Mouse (Mus musculus) granulocyte monocyte progenitor cell, adult 5-6 weeks (primary cell): Measurements from ENCODE around the gene Gars. TPM values are rescaled to one million over a fixed set of nuclear protein-coding genes. Genes with fewer than 3 reads are reported as not detected.

Experiments
- ATAC-seq: replicated peaks from 2 replicates; pipeline ENCODE4 v1.8.0; 2016; ENCODE audit warnings: mild to moderate bottlenecking, moderate TSS enrichment, inconsistent platforms; ENCODE audit not compliant: poor library complexity, severe bottlenecking
- total RNA-seq, 2 experiments: library from RNA; stranded (forward) in 1 of 2; stranded (reverse) in 1 of 2; fragments of 200-712, 200-1000 nt in 1 of 2; fragments of >200 nt in 1 of 2; fragmentation: Nextera tagmentation in 1 of 2; gene quantifications; 2 replicates each; pipeline ENCODE4 v1.2.3; 2014 to 2017

Gars gene
- total RNA-seq, 2 experiments from 2014 or later = 76.4 to 114 TPM

DNA sequence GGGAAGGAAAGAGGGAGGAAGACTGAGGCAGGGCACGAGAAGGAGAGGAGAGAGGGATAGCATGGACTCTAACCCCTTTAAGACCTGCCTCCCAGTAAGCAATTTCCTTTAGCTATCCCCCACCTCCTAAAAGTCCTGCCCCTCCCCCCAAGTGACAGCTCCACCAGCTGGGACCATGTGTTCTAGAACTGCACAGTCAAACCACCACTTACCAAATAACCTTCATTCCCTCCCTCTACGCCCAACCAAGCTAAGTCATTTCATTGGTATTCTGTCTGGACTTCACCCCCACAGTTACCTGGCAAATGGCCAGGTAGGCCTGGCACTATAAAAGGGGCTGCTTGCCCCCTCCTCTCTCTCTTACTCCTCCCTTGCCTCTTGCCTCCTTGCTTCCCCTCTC lies 10.2 kb upstream of the Gars start:
- ATAC-seq = no peak

DNA sequence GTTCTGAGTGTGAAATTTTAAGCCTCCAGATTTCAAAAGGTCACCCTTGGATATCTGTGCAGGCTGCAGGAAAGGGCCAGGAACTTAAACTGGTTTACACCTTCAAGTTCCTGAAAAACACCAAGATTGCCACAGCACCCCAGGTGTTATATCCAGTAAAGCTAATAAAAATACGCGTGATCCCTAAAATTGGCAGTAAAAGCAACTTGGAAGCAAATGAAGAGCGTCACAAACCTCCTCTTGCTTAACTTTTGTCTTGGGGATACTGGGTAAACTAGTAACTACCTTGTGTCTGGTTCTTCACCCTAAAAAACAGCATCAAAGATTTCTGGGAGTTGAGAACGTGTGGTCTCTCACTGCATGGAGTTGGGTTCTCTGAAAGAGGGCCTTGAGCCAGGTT lies 1.1 kb upstream of the Gars start:
- no peak for ATAC-seq

GRCm38 (mm10) chr6:55038671-55039445 lies 1.1 kb downstream of the Gars start:
- ATAC-seq = no peak; the same call in 1 of the 2 replicates

DNA sequence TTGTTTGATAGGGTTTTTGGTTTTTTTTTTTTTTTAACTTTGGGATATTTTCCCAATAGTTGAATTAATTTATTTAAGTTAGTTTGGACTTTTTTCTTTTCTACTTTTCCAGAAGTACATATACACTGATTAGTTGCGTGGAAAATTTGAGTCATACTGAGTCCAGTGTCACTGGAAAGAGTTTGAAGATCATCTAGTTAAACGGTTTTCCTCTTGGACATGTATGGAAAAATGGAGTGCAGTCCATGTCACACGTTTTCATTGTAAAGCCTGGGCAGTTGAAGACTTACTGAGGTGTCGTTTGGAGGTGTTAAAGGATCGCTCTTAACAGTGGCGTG lies 1.6 kb downstream of the Gars start:
- ATAC-seq = no peak

DNA sequence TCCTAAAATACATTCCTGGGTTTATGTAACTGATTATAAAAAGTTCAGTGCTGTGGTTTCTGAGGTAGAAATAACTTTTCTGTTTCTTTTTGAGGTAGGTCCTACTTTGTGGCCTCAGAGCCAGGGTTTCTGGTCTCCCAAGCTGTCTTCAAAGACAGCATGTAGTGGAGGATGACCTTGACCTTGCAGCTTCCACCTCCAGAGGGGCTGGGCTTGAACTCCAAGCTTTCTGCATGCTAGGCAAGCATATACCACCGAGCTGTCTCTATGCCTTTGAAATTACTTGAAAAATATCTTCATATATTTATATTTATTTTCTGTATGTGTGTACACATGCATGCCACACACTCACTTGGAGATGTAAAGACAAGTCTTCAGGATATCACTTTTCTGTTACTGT lies 2.2 kb downstream of the Gars start:
- no peak for ATAC-seq

GRCm38 (mm10) chr6:55043206-55043605 lies 5.4 kb downstream of the Gars start:
- ATAC-seq = no peak

GRCm38 (mm10) chr6:55044542-55044941 lies 6.7 kb downstream of the Gars start:
- ATAC-seq = no peak

DNA sequence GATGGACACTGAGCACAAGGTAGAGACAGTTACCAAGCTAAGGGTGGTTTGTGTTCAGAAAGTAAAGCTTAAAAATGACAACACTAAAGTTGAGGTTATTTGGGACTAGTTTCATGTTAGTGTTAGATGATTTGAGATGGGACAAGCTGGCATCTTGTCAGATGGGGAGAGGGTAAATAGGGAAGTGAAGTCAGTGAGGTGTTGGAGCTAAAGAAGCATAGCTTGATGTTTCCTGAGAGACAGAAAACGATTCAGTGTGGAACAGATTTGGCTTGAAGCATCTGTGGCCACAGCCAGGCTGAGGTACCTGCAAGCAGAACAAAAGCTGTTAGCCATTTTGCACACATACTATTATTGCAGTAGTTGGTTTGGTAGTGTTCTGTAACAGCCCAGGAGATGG lies 7.5 kb downstream of the Gars start:
- 0 out of 2 replicates have a peak, but pooled peaks have one; percentile 3 for ATAC-seq

GRCm38 (mm10) chr6:55049186-55049585 lies 11.4 kb downstream of the Gars start:
- no peak for ATAC-seq

DNA sequence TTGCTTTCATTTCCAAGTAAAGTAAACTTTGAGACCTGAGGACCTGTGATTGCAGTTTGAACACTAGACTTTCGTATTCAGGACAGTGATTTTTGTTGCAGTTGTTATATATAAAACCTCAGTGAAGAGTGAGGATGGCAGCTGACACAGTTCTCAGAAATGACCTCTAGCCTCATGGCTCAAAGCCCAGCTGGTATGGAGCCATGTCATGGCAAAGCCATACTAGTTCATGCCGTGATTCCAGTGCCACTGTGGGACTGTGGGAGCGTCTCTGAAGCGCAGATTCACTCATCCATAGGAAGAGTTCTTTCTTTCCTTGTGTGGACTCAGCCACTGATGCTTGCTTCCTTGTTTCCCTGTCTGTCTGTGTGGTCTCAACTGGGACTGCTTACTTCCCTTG lies 16.7 kb downstream of the Gars start:
- ATAC-seq = no peak

DNA sequence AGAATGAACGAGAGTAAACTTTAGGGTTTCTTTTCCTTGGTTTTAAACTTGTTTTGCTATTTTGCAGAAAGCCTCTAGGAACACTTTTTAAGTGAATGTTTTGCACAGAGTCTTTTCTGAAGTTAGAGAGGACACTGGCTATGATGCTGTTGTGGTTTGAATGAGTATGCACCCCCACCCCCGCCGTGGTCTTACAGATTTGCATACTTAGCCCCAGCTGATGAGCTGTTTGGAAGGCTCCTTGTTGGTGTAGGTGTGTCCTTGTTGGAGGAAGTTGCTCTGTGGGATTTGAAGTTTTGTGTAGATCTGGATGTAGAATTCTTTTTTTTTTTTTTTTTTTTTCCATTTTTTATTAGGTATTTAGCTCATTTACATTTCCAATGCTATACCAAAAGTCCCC lies 19.6 kb downstream of the Gars start:
- ATAC-seq = no peak

DNA sequence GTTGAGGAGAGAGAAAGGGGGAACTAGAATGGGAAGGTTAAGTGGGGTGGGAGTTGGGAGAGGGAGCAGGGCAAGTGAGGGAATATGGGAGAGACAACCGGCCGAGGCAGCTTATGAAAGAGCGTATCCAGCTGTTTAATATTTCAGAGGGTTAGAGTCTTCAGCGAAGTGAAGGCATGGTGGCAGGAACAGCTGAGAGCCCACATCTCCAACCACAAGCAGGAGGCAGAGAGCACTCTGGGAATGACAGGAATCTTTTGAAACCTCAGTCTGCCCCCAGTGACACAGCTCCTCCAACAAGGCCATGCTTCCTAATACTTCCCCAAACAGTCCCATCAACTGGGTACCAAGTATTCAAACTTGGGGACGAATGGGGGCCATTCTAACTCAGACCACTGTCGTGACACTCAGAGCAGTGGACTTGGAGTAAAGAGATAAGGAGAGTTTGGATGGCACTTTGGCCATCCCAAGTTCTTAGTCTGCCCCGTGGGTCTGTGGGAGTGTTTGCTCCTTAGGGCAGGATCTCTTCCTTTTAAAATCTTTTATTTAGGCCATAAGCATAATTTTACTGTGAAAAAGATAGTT lies 22.5 kb downstream of the Gars start:
- no peak for ATAC-seq

DNA sequence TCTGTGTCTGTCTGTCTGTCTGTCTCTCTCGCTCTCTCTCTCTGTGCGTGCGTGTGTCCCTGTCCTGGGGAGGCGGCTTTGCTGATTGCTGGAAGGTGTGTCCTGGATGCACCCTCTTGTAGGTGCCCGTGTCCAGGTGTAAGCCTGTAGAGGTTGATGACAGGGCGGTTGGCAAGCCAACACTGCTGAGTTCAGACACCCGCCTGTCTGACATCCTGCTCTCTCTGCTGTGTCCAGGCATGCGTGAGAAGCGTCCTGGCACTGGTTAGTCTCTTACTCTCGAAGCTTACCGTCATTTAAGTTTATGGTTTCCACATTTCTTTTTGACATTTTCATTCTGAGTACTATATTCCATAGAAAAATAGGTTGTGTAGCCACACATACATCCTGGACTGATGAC lies 23.5 kb downstream of the Gars start:
- ATAC-seq = no peak

GRCm38 (mm10) chr6:55062200-55062599 lies 24.4 kb downstream of the Gars start:
- no peak for ATAC-seq

- ATAC-seq = no peak
These were observed 26.1 kb downstream of the Gars start for GRCm38 (mm10) chr6:55063793-55064476.

DNA sequence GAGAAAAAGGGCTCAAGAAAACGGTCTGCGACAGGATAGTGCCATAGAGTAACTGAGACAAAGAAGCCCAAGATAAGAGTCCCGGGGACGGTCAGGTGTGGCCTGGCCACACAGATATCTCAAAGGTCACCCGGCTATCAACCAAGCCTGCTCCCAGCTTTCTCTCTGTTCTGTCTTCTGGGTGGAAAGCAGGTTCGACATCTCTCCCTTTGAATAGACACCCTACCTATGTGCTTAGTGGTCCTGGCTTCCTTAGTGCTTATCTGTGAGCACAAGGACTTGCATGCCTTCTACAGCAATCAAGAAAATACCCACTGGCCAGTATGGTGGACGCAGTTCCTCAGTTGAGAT lies 26.6 kb downstream of the Gars start:
- no peak for ATAC-seq

- no peak for ATAC-seq
These were observed 28.1 kb downstream of the Gars start for GRCm38 (mm10) chr6:55065903-55066302.

GRCm38 (mm10) chr6:55076561-55077255 lies 38.9 kb downstream of the Gars start:
- no peak for ATAC-seq

DNA sequence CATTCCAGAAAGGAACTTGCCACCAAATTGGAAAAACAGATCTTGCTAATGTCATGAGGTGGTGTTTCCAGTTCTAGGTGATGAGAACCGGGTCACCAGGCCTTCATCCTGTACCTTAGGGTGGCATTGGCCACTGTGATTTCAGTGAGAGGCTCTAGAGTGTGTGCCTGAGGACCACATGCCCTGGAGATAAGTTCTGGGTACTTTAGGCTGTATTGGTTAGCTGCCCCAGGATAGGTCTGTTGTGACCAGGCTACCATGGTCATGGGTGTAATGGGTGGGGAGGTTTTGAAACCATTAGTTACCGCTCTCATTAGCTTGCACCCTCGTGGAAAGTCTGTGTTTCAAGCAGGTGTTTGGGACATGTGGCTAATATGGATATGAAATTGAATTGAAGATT lies 43.6 kb downstream of the Gars start:
- ATAC-seq = no peak

DNA sequence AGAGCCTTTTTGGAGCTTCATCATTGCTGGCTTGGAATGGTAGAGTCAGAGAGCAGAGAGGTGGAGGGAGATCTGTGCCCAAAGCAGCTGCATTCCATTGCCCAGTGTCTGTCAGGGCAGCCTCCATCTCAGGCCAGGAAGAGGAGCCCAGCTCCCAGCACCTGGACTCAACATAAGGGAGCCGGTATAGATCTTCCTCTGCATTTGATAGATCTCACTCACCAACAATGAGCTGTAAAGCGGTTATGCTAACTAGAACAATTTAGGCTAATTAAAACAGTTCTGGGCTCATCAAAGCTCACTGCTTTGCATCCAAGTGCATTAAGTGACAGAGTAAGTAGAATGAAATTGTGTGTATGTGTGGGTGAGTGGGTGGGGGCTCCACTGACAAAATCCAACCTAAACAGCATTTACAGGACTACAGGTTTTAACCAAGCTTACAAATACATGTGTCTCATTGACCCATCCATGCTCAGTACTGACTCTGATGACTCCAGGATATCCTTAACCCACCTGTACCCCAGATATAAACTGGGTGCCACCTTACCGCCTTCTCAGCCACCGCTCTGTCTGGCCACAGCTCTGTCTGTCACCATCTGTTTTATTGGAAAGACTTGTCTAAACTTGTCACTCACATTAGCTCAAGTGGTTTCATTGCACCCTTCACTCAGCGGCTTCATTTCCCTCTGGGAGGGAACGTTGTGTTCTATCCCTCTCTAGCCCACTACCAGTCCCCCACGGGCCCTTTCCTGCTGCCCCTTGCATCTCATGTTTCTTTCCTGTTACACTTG lies 44.6 kb downstream of the Gars start:
- no peak for ATAC-seq
